Mouse (Mus musculus) G1E (cell line): ENCODE results near the gene Olfr549. TPM values are rescaled to one million over a fixed set of nuclear protein-coding genes. Genes with fewer than 3 reads are reported as not detected.
A peak's percentile ranks its signal among the peaks of the same experiment; 100 is the strongest.

ENCODE experiments used
- ATAC-seq: 2 replicates; pipeline ENCODE4 v1.8.0; 2016; ENCODE audit warnings: mild to moderate bottlenecking; ENCODE audit not compliant: insufficient number of reproducible peaks, poor library complexity, low FRiP score, severe bottlenecking; ENCODE audit errors: extremely low read depth
- DNase-seq: peaks from one replicate; pipeline ENCODE4 v3.0.0; 2012; ENCODE audit warnings: low spot score
- H3K27me3 ChIP-seq: 2 replicates; pipeline ENCODE4 v1.6.1; 2012; ENCODE audit warnings: mild to moderate bottlenecking, low read length, inconsistent platforms; ENCODE audit not compliant: insufficient read depth
- H3K36me3 ChIP-seq: replicated peaks from 2 replicates; pipeline ENCODE3; 2012; ENCODE audit warnings: mild to moderate bottlenecking, inconsistent platforms
- H3K4me1 ChIP-seq: 2 replicates; pipeline ENCODE4 v1.6.1; 2012; ENCODE audit warnings: low read depth, low read length, inconsistent platforms, mixed read lengths; ENCODE audit not compliant: insufficient read depth
- H3K4me3 ChIP-seq: 2 replicates; pipeline ENCODE4 v1.5.1; 2012; ENCODE audit warnings: low read depth, mild to moderate bottlenecking, inconsistent platforms, low read length, moderate library complexity, mixed read lengths
- H3K9me3 ChIP-seq: replicated peaks from 2 replicates; pipeline ENCODE4 v1.6.1; 2012; ENCODE audit warnings: inconsistent platforms
- CTCF ChIP-seq: IDR thresholded peaks from 2 replicates; pipeline ENCODE4 v1.5.1; 2012; ENCODE audit warnings: low read depth, low read length, inconsistent platforms, mixed read lengths
- GATA1 ChIP-seq: IDR thresholded peaks from 2 replicates; pipeline ENCODE4 v1.6.1; 2012; ENCODE audit warnings: borderline replicate concordance, low read length, inconsistent platforms, mixed read lengths
- GATA2 ChIP-seq: IDR thresholded peaks from 2 replicates; pipeline ENCODE4 v1.6.1; 2012; ENCODE audit warnings: low read depth, low read length, inconsistent platforms, borderline replicate concordance
- POLR2AphosphoS5 ChIP-seq: IDR thresholded peaks from 2 replicates; pipeline ENCODE4 v1.6.1; 2012; ENCODE audit warnings: low read depth, low read length, inconsistent platforms; ENCODE audit not compliant: insufficient replicate concordance
- TAL1 ChIP-seq: conservative IDR thresholded peaks from 2 replicates; pipeline ENCODE4 v1.6.1; 2012; ENCODE audit warnings: low read depth, low read length, inconsistent platforms, mixed read lengths
- polyA plus RNA-seq: library from polyadenylated mRNA; stranded (reverse); fragments of >175 nt; gene quantifications from 2 replicates; pipeline ENCODE4 v1.2.3, GENCODE M21; 2012
- total RNA-seq, 2 experiments: library from RNA; stranded (forward) in 1 of 2; stranded (reverse) in 1 of 2; fragments of 200-1000 nt in 1 of 2; fragments of >200 nt in 1 of 2; fragmentation: Nextera tagmentation in 1 of 2; gene quantifications; 2 replicates each; pipeline ENCODE4 v1.2.3; 2014 to 2017

Olfr549 gene
- total and polyA plus RNA-seq, 3 experiments = 0.05 TPM; not detected in 2

DNA sequence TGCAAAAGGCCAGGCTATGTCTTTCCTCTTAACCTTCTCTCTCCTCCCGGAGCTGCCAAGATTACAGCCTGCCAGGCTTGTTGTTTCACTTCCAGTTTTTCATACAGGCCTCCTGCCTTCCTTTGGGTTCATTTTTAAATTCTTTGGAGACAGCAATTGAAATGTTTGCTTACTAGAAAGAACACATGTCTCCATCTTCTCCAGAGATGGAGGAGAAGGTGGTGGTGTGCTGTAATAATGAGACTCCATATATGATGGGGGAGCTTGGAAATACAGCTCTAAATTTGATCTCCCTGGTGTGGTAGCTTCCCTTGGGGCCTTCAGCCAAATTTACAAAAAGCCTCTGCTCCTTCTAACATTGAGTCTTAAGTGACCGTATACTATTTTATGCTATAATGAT lies 9.1 kb upstream of the Olfr549 start, which contains the start of gene Olfr548-ps1:
TSS of gene Olfr548-ps1 (plus strand) at position 301 of the 400 bp plus-strand sequence.
- TF ChIP-seq CTCF = no peak
- TF ChIP-seq GATA2 = no peak
- no peak for TF ChIP-seq POLR2AphosphoS5
- TF ChIP-seq GATA1 = no peak
- TF ChIP-seq TAL1 = no peak
- Histone ChIP-seq H3K4me1 (no peaks in the 10 kb centered on the region), H3K27me3 (no peaks in the 10 kb centered on the region), H3K9me3 (no peaks in the 10 kb centered on the region), H3K4me3 (no peak within 1 kb of the TSS), H3K36me3 (no peaks in the 10 kb centered on the region)
- ATAC-seq (no peak), DNase-seq (no peak)

DNA sequence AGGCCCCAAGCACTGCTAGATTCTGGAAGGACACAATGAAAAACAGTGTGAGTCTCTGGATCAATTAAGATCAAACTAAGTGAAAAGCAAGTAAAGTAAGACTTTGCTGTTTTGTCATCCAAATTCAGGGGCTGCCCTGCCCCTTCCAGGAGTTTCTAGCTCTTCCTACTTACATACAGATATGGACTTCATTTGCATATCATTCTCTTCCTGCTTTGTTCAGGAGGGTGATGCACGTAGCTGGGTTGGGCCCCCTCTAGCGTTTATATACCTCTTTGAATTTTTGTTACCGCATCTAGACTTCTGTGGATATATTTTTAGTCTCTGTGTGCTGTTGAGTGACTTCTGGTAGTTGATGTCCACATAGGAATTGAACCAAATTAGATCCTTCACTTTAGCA lies 8.4 kb upstream of the Olfr549 start:
- Histone ChIP-seq H3K9me3 (no peaks in the 10 kb centered on the region), H3K36me3 (no peaks in the 10 kb centered on the region), H3K4me1 (no peaks in the 10 kb centered on the region), H3K27me3 (0 out of 2 replicates have a peak, but pooled peaks cover 3% of the 10 kb centered on the region), H3K4me3 (no peak overlapping the region)
- DNase-seq (no peak), ATAC-seq (no peak)
- TF ChIP-seq CTCF (no peak), TAL1 (no peak), GATA1 (no peak), GATA2 (no peak), POLR2AphosphoS5 (no peak)

DNA sequence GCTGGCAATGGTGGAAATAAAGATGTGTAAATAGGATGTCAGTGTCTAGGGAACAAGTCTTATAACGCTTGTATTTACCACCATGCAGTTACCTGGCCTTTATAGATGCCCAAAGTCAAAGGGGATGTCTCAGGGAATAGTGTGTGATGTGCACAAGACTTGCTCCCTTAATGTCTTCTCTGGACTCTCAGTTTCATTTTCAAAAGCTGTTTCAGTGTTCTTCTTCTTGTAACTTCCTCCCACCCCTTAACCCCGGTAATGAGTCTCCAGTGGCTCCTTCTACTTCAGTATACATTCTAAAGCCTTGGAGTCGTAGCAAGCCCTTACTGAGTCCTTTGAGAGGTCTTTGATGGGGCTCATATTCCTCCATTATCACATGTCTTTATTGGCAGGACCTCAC lies 3.6 kb downstream of the Olfr549 start:
- Histone ChIP-seq H3K36me3 (no peaks in the 10 kb centered on the region), H3K4me1 (no peaks in the 10 kb centered on the region), H3K4me3 (no peak overlapping the region), H3K9me3 (no peaks in the 10 kb centered on the region), H3K27me3 (peaks cover 12% of the 10 kb centered on the region; the same call in 1 of the 2 replicates)
- ATAC-seq = no peak
- TF ChIP-seq POLR2AphosphoS5 = no peak
- TF ChIP-seq GATA1 = no peak
- no peak for TF ChIP-seq TAL1
- TF ChIP-seq CTCF = no peak
- no peak for TF ChIP-seq GATA2
- no peak for DNase-seq

DNA sequence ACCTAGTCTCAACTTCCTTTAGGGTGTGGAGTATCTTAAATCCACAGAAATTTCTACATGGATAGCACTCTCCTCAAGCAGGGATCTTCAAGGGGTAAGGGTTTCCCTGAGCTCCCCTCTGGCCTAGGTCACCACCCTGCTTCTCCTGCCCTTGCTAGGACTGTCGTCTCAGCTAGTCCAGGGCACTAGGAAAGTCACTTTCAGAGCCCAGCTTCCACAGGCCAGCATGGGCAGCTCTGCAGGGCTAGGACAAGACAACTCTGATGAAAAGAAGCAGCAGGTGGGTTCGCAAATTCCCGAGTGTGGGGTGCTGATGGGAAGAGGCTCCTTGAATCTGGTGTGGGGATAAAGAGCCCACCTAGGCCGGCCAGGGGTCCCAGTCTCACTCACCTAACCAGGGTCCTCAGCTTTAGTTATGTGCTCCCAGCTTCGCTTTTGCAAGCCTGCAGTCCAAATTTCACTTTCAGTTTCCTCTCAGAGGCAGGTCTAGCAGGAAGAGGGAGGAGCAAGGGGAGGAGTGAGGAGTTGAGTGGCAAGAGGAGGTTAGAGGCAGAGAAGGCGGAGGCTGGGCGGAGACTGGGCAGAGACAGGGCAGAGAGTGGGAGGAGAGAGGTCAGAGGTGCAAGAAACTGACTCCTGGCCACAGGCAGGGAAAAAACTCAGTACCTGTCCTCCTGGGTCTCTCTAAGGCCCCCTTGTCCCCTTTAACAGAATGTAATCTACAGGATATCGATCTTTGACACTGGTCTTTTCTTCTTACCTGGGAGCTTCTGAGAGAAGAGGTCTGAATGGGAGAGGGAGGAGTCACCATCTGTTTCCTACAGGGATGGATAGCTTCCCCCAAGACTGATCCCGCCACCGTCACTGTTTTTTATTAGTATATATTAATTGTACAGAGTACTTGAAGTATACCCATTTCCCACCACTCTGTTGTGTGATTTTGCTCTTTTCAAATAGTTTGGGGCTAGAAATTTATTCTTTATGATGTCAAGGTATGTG lies 15.6 kb downstream of the Olfr549 start, which contains the start of gene Trim21:
TSS of gene Trim21 (minus strand) at position 488 of the 999 bp plus-strand sequence.
- Histone ChIP-seq H3K4me3 (peak within 1 kb of the TSS; percentile 76), H3K36me3 (peaks cover 38% of the 10 kb centered on the region), H3K27me3 (no peaks in the 10 kb centered on the region; the same call in 1 of the 2 replicates), H3K9me3 (no peaks in the 10 kb centered on the region), H3K4me1 (peaks cover 18% of the 10 kb centered on the region)
- DNase-seq (peak; percentile 87), ATAC-seq (peak; percentile 100)
- TF ChIP-seq GATA2 = no peak
- no peak for TF ChIP-seq TAL1
- TF ChIP-seq CTCF = no peak
- no peak for TF ChIP-seq GATA1

DNA sequence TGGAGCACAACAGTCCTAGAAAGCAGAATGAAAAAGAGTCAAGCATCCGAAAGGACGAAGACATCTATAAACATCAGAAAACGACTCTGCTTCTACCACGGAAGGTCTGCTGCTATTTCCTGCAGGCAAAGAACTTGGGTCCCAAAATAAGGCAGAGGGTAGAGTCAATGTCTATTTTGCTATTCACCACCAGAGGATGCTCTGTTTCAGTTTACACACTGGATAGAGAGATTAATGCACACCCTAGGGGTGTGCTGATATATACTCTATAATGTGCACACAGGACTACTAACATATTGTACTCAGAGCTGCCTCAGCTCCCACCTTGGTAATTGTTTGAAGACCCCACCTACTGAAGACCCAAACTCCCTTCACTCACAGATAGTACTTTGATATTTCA lies 16.5 kb downstream of the Olfr549 start:
- TF ChIP-seq GATA2 (no peak), TAL1 (no peak), POLR2AphosphoS5 (no peak), GATA1 (no peak), CTCF (no peak)
- ATAC-seq (no peak), DNase-seq (no peak)
- Histone ChIP-seq H3K4me1 (peaks cover 18% of the 10 kb centered on the region), H3K27me3 (peaks cover 3% of the 10 kb centered on the region; the same call in 1 of the 2 replicates), H3K9me3 (no peaks in the 10 kb centered on the region), H3K4me3 (no peak overlapping the region), H3K36me3 (peaks cover 28% of the 10 kb centered on the region)

DNA sequence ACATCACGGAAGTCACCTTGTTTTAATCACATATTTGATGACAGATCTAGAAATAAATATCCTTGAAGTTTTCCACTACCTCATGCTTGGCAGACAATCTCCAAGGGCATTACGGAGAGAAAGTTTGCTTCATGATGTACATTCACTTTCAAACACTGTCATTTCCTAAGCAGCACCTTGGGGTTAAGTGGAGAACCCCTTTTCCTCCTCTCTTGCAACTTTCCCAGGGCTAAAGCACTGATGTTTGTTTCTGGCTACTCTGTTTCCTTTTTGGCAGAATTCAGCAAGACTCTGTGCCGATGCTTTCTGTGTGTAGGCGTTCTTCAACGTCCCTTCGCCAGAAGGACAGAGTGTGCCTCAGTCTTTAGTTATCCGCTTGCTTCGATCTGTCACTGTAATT lies 21.5 kb downstream of the Olfr549 start, which contains the start of gene Olfr550:
TSS of gene Olfr550 (plus strand) at position 301 of the 400 bp plus-strand sequence.
- H3K27me3 ChIP-seq = peaks cover 9% of the 10 kb centered on the region
- no peaks in the 10 kb centered on the region for H3K4me1 ChIP-seq
- no peak within 1 kb of the TSS for H3K4me3 ChIP-seq
- H3K9me3 ChIP-seq = no peaks in the 10 kb centered on the region
- TF ChIP-seq GATA2 (no peak), POLR2AphosphoS5 (no peak), GATA1 (no peak), TAL1 (no peak), CTCF (no peak)
- DNase-seq = no peak
- no peaks in the 10 kb centered on the region for H3K36me3 ChIP-seq
- ATAC-seq = no peak
